Mouse (Mus musculus): ENCODE measurements around the gene 1810046K07Rik. TPM values are rescaled to one million over a fixed set of nuclear protein-coding genes. Genes with fewer than 3 reads are reported as not detected.

1810046K07Rik gene
- not detected in 2 replicates for polyA plus RNA-seq (2012; rRNA removed)

DNA sequence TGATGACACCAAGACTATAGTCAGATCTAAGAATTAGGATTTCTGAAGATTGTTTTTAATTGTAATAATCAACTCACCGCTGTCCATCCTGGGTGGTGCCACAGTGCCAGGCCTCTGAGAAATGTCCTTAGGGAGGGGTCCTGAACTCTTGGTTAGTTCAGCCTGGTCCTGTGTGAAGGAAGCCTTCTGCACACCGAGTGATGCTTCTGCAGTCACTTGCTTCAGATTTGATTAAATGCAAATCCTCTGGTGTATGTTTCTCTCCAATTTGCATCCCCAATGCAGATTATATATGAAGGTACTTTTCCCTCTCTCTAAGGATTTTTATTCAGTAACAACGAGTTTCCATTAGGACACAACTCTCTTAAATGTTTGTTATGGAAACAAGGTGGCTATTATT, at the start of gene 1810046K07Rik:
Gene 1810046K07Rik, minus strand, starts transcription at position 187 of the 400 bp plus-strand sequence.

DNA sequence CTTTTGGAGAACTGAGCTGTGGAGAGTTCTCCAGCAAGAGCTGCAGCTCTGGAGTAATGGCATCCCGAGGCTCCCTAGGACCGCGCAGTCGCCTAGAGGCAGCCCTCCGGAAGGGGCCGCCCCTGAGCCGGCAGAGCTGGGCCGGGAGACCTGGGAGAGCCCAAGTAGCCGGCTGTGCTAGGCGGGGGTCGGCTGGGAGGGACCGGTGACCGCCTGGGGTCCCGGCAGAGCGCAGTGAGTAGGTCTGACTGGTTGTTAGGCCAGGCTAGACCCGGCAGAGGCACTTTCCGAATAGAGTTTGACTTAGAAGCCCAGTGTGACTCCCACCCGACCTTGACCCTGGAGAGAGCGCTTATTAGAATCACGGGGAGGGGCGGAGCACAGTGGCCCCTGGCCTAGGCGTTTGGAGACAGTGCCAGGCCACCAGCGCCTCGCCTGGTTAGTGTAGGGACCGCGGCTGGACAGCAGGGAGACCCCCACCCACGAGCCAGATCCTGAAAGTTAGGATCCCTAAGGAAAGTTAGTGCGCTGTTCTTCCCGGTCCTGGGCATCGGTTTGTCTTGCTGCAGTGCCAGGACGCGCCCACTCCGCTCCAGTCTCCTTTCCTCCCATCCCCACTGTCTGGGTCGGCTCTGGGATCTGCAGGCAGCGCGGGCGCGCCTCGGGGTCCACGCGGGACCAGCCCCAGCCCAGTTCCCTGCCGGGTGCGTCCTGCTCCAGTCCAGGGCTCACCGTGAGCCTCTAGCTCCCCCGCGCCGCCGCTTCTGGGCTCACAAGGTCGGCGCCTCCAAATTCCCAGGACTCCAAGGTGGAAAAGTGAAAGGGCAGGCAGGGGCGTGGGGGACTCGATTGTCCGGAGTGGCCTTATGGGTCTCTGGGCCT, 50.0 kb downstream of the 1810046K07Rik start, which contains the start of gene Colca2:
Gene Colca2, minus strand, starts transcription at position 70 of the 882 bp plus-strand sequence.

Other genes starting within 250 kb of the 1810046K07Rik start
- gene 4833427G06Rik, start 226.8 kb downstream of the 1810046K07Rik start, polyA plus RNA-seq (2012; rRNA removed), result 0.69 and 1.1 TPM in 2 replicates
- gene Gm32742, start 163.4 kb downstream of the 1810046K07Rik start, polyA plus RNA-seq (2012; rRNA removed), result 0.05 TPM in 2 replicates
- 0.17 and 0.21 TPM in 2 replicates for gene Pou2af1, start 115.2 kb downstream of the 1810046K07Rik start, polyA plus RNA-seq (2012; rRNA removed)
- 1.2 and 1.9 TPM in 2 replicates for gene Colca2, start 50.3 kb downstream of the 1810046K07Rik start, polyA plus RNA-seq (2012; rRNA removed)

Measured in central nervous system, embryonic 14 days (tissue).